Mouse (Mus musculus): ENCODE results near the gene Msi2.

DNA sequence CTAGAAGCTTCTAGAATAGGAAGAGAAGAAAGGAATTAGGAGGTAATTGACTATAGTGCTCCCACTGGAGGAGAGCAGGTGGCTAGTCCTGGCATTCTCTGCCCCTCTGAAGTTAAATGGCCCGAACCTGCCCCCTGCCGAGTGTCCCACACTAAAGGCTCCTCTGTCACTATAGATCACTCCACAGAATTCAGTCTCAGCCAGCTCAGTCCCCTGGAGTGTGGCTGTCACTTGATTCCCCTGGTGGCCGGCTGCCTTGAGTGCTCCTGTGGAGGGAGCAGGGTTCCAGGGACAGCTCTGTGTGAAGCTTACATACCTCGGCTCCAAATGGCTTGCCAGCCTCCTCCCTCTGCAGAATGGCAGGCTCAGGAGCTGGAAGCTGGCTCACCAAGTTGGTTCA is 391.3 kb downstream of the Msi2 start:
- TF ChIP-seq CTCF (IDR thresholded peaks at IDR 0.05; ENCODE audit: low read depth, low read length), result no peak
- TF ChIP-seq POLR2A (IDR thresholded peaks at IDR 0.05; ENCODE audit: extremely low read depth, insufficient read depth, low read length), result no peak
